ENCODE assay signal across 11 mouse cellular contexts in the genomic region with DNA sequence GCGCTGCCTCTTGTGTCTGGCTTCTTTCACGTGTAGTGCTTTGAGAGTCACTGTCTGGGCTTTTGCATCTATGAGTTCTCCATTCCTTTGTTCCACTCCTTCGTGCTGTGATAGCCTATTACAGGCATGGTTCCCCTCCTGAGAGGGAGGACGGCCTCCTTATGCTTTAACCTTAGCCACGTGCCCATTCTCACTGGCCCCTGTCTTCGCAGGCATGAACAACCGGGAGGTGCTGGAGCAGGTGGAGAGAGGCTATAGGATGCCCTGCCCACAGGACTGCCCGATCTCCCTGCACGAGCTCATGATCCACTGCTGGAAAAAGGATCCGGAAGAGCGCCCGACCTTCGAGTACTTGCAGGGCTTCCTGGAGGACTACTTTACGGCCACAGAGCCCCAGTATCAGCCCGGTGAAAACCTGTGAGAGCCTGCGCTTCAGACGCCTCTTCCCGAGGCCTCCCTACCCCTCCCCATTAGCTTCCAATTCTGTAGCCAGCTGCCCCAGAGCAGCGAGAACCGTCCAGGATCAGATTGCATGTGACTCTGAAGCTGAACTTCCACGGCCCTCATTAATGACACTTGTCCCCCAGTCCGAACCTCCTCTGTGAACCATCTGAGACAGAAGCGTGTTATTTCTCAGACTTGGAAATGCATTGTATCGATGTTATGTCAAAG. TPM values are rescaled to one million over a fixed set of nuclear protein-coding genes. Genes with fewer than 3 reads are reported as not detected.
DNase-seq lines count a peak whose midpoint lies in the region; ATAC-seq and TF ChIP-seq lines count a peak whose summit lies in the region.
"Had no signal": no experiment of that assay in that cellular context is flagged by ENCODE, and none has a peak within 500 bp of the region (broad histone marks: within the 10 kb centered on the region; RNA-seq: fewer than 3 reads in every experiment).

No protein-coding gene starts in this region.

- H3K9ac ChIP-seq in lung, embryonic 16.5 days (ENCODE audit: low read length) = peak overlapping the region; percentile 31; the same call in 1 of the 2 replicates
- H3K9ac ChIP-seq in limb, embryonic 14.5 days (ENCODE audit: low read depth, low read length, severe bottlenecking) = peak overlapping the region; percentile 25; the same call in 1 of the 2 replicates
- H3K9ac ChIP-seq in stomach, postnatal 0 days (ENCODE audit: low read length) = no peak overlapping the region
- H3K9ac ChIP-seq: liver, embryonic 15.5 days had no signal

- H3K27me3 ChIP-seq in lung, embryonic 16.5 days (ENCODE audit: control insufficient read depth, insufficient read depth, low read depth, low read length) = no peaks in the 10 kb centered on the region
- H3K27me3 ChIP-seq in limb, embryonic 14.5 days (ENCODE audit: control insufficient read depth, insufficient read depth, low read length) = no peaks in the 10 kb centered on the region
- no peaks in the 10 kb centered on the region for H3K27me3 ChIP-seq in stomach, postnatal 0 days (ENCODE audit: control insufficient read depth, insufficient read depth, low read length)
- H3K27me3 ChIP-seq: liver, embryonic 15.5 days; Patski had no signal

- TF ChIP-seq CTCF in stomach, postnatal 0 days (IDR thresholded peaks at IDR 0.05; ENCODE audit: low read depth) = no peak

- peak; percentile 40 for DNase-seq in gastrocnemius, adult 18-20 months (ENCODE audit: low spot score)
- DNase-seq in gastrocnemius, postnatal 4 days (ENCODE audit: low spot score in 2 of 2) = no peak
- DNase-seq in lung, postnatal 36 days = no peak
- no peak for DNase-seq in limb, embryonic 14.5 days (ENCODE audit: low spot score)
- DNase-seq in stomach, postnatal 0 days (ENCODE audit: low spot score) = no peak
- DNase-seq in Muller cell, postnatal 12 days (ENCODE audit: inconsistent ontology term) = no peak
- DNase-seq in left cerebral cortex, postnatal 10 days (ENCODE audit: extremely low spot score in 1 of 2, low spot score in 2 of 2) = no peak
- DNase-seq: kidney, postnatal 25 days had no signal

- H3K9me3 ChIP-seq in lung, embryonic 16.5 days (ENCODE audit: control insufficient read depth, low read length) = no peaks in the 10 kb centered on the region
- no peaks in the 10 kb centered on the region for H3K9me3 ChIP-seq in limb, embryonic 14.5 days (ENCODE audit: control insufficient read depth, low read length)
- H3K9me3 ChIP-seq in stomach, postnatal 0 days (ENCODE audit: control insufficient read depth, low read length) = no peaks in the 10 kb centered on the region
- H3K9me3 ChIP-seq: liver, embryonic 15.5 days had no signal

- peaks cover 6% of the 10 kb centered on the region for H3K4me1 ChIP-seq in lung, embryonic 16.5 days (replicated peaks; ENCODE audit: control insufficient read depth, insufficient read depth, low read length)
- H3K4me1 ChIP-seq in limb, embryonic 14.5 days (ENCODE audit: control insufficient read depth, insufficient read depth, low read length) = peaks cover 9% of the 10 kb centered on the region
- no peaks in the 10 kb centered on the region for H3K4me1 ChIP-seq in stomach, postnatal 0 days (replicated peaks; ENCODE audit: control insufficient read depth, insufficient read depth)
- H3K4me1 ChIP-seq: liver, embryonic 15.5 days had no signal

- H3K36me3 ChIP-seq in lung, embryonic 16.5 days (ENCODE audit: control insufficient read depth, insufficient read depth, low read length) = no peaks in the 10 kb centered on the region; the same call in 1 of the 2 replicates
- peaks cover 13% of the 10 kb centered on the region for H3K36me3 ChIP-seq in limb, embryonic 14.5 days (ENCODE audit: control insufficient read depth, insufficient read depth, low read length)
- no peaks in the 10 kb centered on the region for H3K36me3 ChIP-seq in stomach, postnatal 0 days (ENCODE audit: control insufficient read depth, insufficient read depth, low read length)
- H3K36me3 ChIP-seq: liver, embryonic 15.5 days had no signal

- ATAC-seq in lung, embryonic 16.5 days (ENCODE audit: low read depth) = no peak
- peak; percentile 50; the same call in 1 of the 2 replicates for ATAC-seq in limb, embryonic 14.5 days (ENCODE audit: low FRiP score, low read depth)
- ATAC-seq in stomach, postnatal 0 days (ENCODE audit: low FRiP score, low TSS enrichment) = no peak
- ATAC-seq: Patski had no signal

- no peak overlapping the region for H3K27ac ChIP-seq in lung, embryonic 16.5 days (ENCODE audit: low read length)
- H3K27ac ChIP-seq in limb, embryonic 14.5 days (replicated peaks; ENCODE audit: low read depth, low read length) = no peak overlapping the region
- peak overlapping the region; percentile 20; the same call in 1 of the 2 replicates for H3K27ac ChIP-seq in stomach, postnatal 0 days (replicated peaks)
- H3K27ac ChIP-seq: liver, embryonic 15.5 days had no signal

- intact Hi-C loops in left cerebral cortex, postnatal 10 days (cut with DNase I) = no loop called here

- no peak for TF ChIP-seq POLR2A in limb, embryonic 14.5 days (IDR thresholded peaks at IDR 0.05; ENCODE audit: borderline replicate concordance, extremely low read depth, insufficient read depth, insufficient read length)

- no peak overlapping the region for H3K4me2 ChIP-seq in lung, embryonic 16.5 days (ENCODE audit: low read depth, low read length)
- H3K4me2 ChIP-seq in limb, embryonic 14.5 days (replicated peaks; ENCODE audit: low read depth, low read length, severe bottlenecking) = no peak overlapping the region
- no peak overlapping the region for H3K4me2 ChIP-seq in stomach, postnatal 0 days (replicated peaks; ENCODE audit: low read depth)
- H3K4me2 ChIP-seq: liver, embryonic 15.5 days had no signal

- no peak overlapping the region for H3K4me3 ChIP-seq in lung, embryonic 16.5 days (ENCODE audit: low read length)
- H3K4me3 ChIP-seq in limb, embryonic 14.5 days (replicated peaks; ENCODE audit: low read length) = no peak overlapping the region
- H3K4me3 ChIP-seq in stomach, postnatal 0 days (ENCODE audit: low read depth, low read length) = no peak overlapping the region
- H3K4me3 ChIP-seq: liver, embryonic 15.5 days had no signal

- no peak for TF ChIP-seq EP300 in stomach, postnatal 0 days (optimal IDR thresholded peaks at IDR 0.05)

- WGBS in lung, embryonic 16.5 days = 45% methylated on average over 24 of the region's 24 CpGs
- WGBS in limb, embryonic 14.5 days = 38% methylated on average over 24 of the region's 24 CpGs
- 53% methylated on average over 24 of the region's 24 CpGs for WGBS in stomach, postnatal 0 days

RNA-seq across cellular contexts. Expression of gene Traf3ip2, which starts 49.0 kb away (rescaled TPM):
- 1 to 10 TPM; 2.5 to 3.9 TPM for total RNA-seq in gastrocnemius, adult 18-20 months (2021)
- 1 to 10 TPM; 4.4 to 5.8 TPM for total RNA-seq in gastrocnemius, postnatal 4 days (2021)
- 34.2 and 37.9 TPM in 2 replicates for polyA plus RNA-seq in lung, embryonic 16.5 days (2015; fragmentation: Nextera tagmentation; extraction: Ambion mirVana)
- 7.5 and 9.0 TPM in 2 replicates for polyA plus RNA-seq in limb, embryonic 14.5 days (2012; rRNA removed)
- polyA plus RNA-seq in limb, embryonic 14.5 days (2014; fragmentation: Nextera tagmentation; extraction: Ambion mirVana) = 13.3 and 13.7 TPM in 2 replicates
- 19.4 and 24.1 TPM in 2 replicates for polyA plus RNA-seq in stomach, postnatal 0 days (2015; fragmentation: Nextera tagmentation; extraction: Ambion mirVana)
- total RNA-seq in left cerebral cortex, postnatal 10 days (2021) = 1 to 10 TPM in 1 of 2 experiments, under 1 TPM in 1; 0.47 to 1.2 TPM
